Mouse (Mus musculus): ENCODE data around the gene Uck2. TPM values are rescaled to one million over a fixed set of nuclear protein-coding genes. Genes with fewer than 3 reads are reported as not detected.

The Uck2 gene
- polyA plus RNA-seq, 2 experiments from 2014 or later, result 18.6 to 31.8 TPM

GRCm38 (mm10) chr1:167253579-167253978 is 31.5 kb downstream of the Uck2 start:
- ATAC-seq, result no peak

GRCm38 (mm10) chr1:167249881-167250280 is 35.2 kb downstream of the Uck2 start:
- no peak for ATAC-seq

GRCm38 (mm10) chr1:167249252-167249651 is 35.9 kb downstream of the Uck2 start:
- no peak for ATAC-seq

GRCm38 (mm10) chr1:167247886-167248285 is 37.2 kb downstream of the Uck2 start:
- ATAC-seq, result no peak

GRCm38 (mm10) chr1:167246976-167247375 is 38.1 kb downstream of the Uck2 start:
- no peak for ATAC-seq

GRCm38 (mm10) chr1:167246275-167246674 is 38.8 kb downstream of the Uck2 start:
- no peak for ATAC-seq

GRCm38 (mm10) chr1:167245180-167245641 is 39.9 kb downstream of the Uck2 start:
- ATAC-seq, result no peak

GRCm38 (mm10) chr1:167242191-167242681 is 42.9 kb downstream of the Uck2 start:
- peak; percentile 85 for ATAC-seq

- no peak for ATAC-seq
Observed at GRCm38 (mm10) chr1:167241487-167241886, 43.6 kb downstream of the Uck2 start.

GRCm38 (mm10) chr1:167240361-167240760 is 44.8 kb downstream of the Uck2 start:
- no peak for ATAC-seq

- no peak for ATAC-seq
Observed at GRCm38 (mm10) chr1:167239916-167240315, 45.2 kb downstream of the Uck2 start.

GRCm38 (mm10) chr1:167237798-167238197 is 47.3 kb downstream of the Uck2 start:
- ATAC-seq, result no peak

- ATAC-seq, result no peak
Observed at GRCm38 (mm10) chr1:167236790-167237189, 48.3 kb downstream of the Uck2 start.

- no peak for ATAC-seq
Observed at GRCm38 (mm10) chr1:167234344-167234743, 50.8 kb downstream of the Uck2 start.

- no peak for ATAC-seq
Observed at GRCm38 (mm10) chr1:167232918-167233317, 52.2 kb downstream of the Uck2 start.

- ATAC-seq, result no peak
Observed at GRCm38 (mm10) chr1:167231612-167232283, 53.4 kb downstream of the Uck2 start.

GRCm38 (mm10) chr1:167230930-167231611 is 54.0 kb downstream of the Uck2 start:
- ATAC-seq, result no peak

GRCm38 (mm10) chr1:167222382-167223010 is 62.6 kb downstream of the Uck2 start:
- no peak for ATAC-seq

GRCm38 (mm10) chr1:167220303-167221174 is 64.6 kb downstream of the Uck2 start:
- peak; percentile 95 for ATAC-seq

GRCm38 (mm10) chr1:167215460-167215859 is 69.7 kb downstream of the Uck2 start:
- ATAC-seq, result no peak

GRCm38 (mm10) chr1:167212710-167213109 is 72.4 kb downstream of the Uck2 start:
- no peak for ATAC-seq

GRCm38 (mm10) chr1:167211979-167212614 is 73.0 kb downstream of the Uck2 start:
- ATAC-seq, result peak; percentile 61

Measured in activated CD4-positive, CD25-positive, alpha-beta regulatory T cell, adult 4 months (primary cell).